Mouse (Mus musculus) urinary bladder, adult 18-20 months (tissue): ENCODE measurements at regions not wholly inside any gene's neighbourhood (a gene's known extent, or its start where the extent isn't known, plus 50 kb on each side); places are given as distances from the start of the nearest gene placed in this dataset.

ENCODE experiments used
- DNase-seq, 2 experiments: peaks; one replicate each; pipeline ENCODE4 v3.0.0; 2022; ENCODE audit warnings: low spot score in 2 of 2, mixed read lengths in 2 of 2

DNA sequence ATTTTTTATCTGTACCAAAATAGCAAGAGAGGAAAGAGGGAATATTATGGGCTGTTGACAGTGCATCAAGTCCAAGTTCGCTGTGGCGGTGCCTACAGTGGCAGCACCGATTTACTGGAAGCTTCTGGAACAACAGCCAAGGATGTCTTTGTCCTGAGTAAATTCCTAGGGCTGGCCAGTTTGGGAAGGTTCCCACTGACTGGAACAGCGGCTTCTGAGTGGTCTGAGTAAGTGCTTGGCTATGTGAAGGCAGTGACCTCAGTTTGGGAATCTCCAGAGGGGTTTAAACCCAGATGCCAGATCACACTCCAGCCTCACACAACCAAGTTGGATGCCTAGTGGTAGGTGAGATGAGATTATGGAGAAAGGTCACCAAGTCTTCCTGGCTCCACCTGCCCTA, 84.4 kb upstream of the Slc7a14 start:
- DNase-seq = no peak

DNA sequence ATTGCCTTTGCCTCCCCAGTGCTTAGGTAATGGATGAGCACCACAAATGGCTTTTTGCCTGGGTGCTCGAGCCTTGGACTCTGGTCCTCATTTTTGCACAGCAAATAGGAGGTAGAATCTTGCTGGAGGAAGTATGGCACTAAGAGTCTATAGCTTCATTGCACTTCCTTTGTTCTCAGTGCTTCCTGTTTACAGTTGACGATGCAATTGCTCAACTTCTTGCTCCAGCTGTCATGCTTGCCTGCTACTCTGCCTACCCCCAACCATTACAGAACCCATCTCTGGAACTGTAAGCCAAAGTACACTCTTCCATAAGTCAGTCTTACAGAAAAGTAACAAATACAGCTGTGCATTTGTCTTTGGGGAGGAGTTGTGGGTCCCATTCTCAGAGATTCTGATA, 79.8 kb upstream of the Slc7a14 start:
- DNase-seq = no peak

DNA sequence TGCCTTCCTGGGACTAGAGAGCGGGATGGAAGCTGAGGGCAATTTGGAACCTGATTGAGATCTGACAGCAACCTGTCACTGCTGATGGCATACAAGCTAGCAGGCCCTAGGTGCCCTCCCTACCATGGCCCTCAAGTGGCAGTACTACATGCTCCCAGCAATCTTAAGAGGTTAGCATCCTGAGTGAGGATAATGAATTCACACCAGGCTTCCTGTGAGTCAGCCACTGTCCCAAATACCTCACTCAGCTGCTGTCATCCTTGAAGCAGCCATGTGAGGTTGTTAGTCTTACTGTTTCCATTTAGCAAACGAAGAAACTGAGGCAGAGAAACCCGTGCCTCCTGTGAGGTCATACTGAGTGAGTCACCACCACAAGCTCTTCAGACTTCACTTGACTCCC, 65.5 kb upstream of the Slc7a14 start:
- DNase-seq = no peak

DNA sequence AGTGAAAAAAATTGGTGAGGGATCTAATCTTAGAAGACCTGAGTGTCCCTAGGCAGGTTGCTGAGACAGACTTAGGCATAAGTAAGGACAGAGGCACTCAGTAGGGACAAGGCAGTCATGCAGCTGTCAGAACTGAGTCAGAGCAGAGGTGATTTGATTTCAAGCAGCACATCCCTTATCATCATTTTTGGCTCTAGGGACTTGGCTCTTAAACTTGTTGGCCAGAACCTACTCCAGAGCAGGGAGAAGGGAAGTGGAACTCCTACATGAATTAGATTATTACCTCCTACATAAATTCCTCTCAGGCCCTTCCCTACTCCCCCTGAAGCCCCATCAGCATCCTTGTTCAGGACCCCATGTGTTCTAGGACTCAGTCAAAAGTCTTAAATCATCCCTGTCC, 63.9 kb upstream of the Slc7a14 start:
- no peak for DNase-seq

DNA sequence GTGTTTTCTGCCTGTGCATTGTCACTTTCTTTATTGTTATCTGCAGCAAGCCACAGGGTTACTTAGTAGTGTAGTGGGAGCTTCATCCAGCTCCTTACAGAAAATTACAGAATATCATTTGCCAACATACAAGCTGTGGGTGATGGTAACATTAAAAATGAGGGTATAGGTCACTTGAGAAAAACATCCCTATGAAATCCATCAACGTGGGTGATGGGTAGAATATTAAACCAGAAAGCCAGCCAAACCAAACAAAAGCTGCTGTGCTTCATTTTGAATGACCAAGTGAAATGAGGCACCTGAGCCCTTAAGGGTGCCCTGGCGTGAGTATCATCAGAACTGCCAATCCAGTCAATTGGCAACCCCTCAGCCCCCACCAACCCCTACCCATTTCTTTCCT, 58.1 kb upstream of the Slc7a14 start:
- no peak for DNase-seq
